Mouse (Mus musculus) spleen, adult 18-20 months (tissue): ENCODE measurements at regions not wholly inside any gene's neighbourhood (a gene's known extent, or its start where the extent isn't known, plus 50 kb on each side); places are given as distances from the start of the nearest gene placed in this dataset.

Source experiments
- DNase-seq, 2 experiments: peaks; one replicate each; pipeline ENCODE4 v3.0.0; 2022; ENCODE audit warnings: mixed read lengths in 2 of 2

DNA sequence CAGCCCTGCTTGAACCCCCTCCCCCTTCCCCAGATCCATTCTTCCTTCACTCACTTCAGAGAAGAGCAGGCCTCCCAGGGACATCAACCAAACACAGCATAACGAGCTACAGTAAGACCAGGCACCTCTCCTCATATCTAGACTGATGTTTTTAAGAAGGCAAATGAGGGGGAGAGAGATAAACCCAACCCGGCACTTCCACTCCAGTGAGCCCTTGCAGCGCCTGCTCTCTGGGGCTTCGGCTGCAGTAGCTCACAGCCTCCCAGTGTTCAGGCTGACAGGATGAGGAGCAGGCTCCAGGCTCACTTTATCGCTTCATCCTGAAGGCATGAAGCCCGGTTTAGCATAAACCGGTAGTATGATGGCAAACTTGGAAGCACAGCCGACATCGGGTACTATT, 162.9 kb upstream of the Prok2 start:
- DNase-seq = no peak

DNA sequence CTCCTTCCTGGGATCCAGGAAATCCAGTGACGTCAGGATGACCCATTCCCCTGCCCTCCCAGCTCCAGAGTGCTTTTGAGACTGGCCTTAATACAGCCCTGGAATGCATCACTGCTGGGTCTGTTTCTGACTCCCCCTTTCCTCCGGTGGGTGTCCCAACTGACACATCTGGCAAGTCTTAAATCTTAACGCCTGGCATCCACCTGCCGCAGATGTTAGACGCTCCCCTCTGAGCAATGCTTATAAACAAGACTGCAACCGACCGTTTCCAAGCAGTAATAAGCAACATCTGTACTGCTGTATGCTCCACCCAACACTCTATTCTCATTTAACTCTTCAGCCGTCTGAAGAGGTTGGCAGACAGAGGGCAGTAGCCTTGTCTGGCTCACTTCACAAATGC, 161.7 kb upstream of the Prok2 start:
- no peak for DNase-seq

DNA sequence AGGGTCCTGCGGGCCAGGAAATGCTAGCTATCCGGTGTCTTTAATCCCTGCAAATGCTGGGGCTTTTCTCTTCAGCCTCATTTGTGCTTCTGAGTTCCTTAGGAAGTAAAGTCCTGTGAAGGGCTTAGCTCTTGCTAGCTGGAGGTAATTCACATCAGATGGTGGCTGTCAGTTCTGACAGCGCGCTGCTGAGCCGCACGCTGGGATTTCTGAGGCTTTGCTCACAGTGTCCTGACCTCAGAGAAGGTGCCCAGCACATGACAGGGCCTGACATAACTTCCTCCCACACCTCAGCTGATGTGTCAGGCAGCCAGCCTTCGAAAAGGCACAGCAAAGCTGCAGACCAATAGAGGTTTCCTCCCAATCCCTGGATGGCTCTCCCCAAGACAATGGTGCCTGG, 158.6 kb upstream of the Prok2 start:
- no peak for DNase-seq

DNA sequence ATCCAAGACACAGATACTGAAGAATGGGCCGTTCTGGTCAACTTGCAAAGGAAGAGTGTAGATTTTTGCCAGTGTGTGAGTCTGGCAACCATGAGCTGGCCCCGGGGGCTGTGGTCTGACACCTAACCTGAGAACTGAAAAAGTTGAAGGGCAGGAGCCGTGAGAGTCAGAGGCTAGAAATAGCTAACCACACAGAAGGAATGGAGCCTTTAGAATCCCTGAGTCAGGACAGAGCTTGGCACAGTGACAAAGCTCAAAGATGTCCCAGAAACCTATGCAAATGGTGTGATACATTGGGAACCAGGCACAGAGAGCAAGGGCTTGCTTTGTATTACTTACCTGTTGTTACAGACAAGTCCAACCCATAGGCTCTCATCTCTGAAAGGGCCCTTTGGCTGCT, 157.9 kb upstream of the Prok2 start:
- DNase-seq = no peak

DNA sequence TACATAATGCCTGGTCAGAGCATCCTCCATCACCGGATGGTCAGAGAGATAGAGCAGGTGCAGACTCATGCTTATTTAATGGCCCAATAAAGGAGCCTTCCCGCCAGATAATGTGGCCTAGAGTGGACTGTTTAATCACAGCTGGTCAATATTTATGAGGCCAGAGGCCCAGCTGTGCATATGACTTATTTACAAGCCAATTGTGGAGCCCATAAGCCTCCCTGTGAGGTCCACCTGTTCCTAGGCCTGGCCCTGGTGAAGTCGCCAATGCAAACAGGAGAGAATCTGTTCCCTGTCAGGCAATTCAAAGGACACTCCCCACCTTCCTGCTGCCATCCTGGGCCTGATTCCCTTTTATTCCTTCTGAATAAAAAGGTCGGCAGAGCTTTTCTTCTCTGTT, 155.4 kb upstream of the Prok2 start:
- DNase-seq = no peak

DNA sequence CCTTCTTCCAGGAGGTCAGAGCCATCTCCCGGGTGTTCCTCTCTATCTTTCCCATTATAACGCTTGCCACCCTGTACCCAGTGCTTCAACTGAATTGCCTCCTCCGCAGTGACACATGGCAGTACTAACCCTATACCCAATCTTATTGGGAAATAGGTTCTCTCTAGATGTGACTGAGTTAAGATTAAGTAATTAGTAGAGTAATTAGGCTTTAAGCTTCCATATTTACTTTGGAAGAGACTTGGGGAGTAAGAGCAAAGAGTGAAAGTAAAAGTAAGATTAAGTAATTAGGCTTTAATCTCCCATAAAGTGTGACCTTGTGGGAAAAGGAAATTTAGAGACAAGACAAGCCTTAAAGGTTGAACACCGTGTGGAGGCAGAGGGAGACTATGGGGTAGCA, 148.7 kb upstream of the Prok2 start:
- no peak for DNase-seq

DNA sequence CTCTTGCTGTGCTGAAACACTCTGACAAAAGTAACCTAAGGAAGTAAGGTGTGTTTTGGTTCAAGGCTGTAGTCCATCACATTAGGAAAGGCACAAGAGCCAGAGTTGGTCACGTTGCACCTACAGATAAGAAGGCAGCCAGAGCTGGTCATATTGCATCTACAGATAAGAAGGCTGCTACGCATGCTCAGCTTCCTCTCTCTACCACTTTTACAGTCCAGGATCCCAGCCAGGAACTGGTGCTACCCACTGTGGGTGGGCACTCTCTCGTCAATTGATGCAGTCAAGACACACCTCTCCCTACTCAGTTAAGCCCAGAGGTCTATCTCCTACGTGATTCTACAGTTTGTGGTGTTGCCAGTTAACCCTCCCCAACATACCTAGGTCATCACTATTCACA, 147.8 kb upstream of the Prok2 start:
- no peak for DNase-seq

DNA sequence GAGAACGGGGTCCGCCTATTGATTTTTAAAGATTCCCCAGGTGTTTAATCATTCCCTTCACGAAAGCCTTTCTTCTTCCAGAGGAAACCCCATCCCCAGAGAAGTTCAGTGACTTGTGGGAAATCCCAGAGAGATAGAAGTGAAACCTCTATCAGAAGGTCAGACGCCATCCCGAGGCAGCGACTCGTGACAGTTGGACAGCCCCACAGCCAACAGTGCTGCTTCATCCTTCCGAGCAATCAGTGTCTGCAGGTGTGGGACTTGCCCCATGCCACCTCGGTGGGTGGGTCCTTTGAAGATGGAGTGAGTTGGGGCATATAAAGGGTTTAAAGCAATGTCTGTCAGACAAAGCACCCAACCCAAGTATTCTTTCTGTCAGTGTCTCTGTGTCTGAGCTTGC, 139.9 kb upstream of the Prok2 start:
- no peak for DNase-seq

DNA sequence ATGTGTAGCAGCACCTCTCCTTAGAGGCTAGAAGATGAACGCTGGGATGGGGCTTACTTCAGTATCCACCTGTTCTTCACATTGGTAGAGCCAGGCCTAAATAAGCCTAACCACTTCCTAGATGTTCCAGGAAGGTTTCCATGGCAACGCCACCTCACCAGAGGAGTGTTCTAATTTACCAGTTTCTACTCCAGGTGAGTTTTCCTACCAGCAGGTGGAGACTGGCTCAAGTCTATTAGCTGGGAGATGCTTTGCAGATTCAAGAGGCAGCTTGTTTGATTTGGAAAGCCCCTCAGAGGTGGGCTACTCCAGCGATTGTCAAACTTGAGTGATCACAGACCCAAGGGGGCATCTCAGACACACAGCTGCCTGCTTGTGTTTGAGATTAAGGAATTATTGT, 138.8 kb upstream of the Prok2 start:
- no peak for DNase-seq

DNA sequence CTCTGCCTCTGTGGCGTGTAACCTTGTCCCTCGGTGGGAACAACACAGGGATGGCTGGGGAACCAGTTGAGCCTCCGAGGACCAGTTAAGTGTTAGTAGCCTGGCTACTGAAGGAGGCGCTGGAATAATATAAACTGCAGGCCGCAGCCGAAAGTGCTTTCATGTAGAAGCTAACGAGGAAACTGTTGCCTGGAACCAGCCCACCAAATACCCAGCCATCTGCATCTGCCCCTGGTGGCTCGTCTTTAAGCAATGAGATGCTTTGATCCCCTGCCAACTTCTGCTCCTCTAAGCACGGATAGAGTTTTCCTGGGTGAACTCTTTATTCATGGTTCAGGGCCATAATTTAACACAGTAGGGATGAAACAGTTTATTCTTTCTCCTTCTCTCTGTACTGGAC, 137.2 kb upstream of the Prok2 start:
- DNase-seq = no peak

DNA sequence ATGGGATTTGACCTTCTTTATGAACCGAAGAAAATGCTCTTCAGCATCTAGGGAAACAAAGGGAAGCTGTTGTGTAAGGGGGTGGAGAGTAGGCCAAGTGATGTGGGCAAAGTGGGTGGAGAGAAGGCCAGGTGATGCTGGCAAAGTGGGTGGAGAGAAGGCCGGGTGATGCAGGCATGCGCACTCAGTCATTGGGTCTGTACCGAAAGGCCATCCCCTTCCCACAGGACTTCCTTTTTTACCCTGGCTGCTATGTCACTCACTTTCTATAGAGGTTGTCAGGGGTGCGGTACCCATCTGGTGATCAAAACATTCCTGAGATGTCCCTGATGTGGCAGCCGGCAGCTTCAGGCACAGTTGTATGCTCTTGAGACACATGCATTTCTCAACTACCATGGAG, 131.2 kb upstream of the Prok2 start:
- DNase-seq = no peak

DNA sequence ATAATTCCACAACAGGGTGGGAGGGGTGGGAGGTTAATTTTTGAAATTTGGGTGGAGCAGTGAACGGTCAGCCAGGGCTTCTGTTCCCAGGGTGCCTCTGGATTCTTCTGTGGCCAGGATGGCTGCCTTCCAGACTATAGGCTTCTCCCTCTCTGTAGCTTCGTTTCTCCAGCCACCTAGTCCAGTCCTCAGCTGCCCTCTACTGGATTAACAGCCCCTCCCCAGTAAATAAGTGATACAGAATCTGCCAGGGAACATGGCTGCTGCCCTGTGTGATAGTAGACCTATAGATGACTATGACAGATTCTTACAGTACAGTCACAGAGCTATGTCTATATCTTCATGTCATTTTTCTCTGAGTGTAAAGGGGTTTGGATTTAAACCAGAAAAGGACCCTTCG, 127.5 kb upstream of the Prok2 start:
- no peak for DNase-seq

DNA sequence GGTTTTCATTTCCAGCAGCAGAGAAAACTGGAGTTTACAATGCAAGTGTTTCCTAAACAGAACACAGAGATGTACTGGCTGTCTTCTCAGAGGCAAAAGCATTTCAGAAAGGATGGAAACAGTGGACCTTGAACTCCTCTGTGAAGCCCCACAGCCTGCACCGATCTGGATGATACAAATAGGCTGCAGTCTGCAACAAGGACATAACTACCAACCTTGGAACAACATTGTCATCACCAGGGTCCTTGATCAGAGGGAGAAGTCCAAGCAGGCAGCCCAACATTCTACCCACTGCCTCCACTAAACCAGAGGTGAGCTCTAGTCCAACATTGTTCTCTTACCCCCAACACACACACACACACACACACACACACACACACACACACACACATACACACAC, 124.5 kb upstream of the Prok2 start:
- no peak for DNase-seq

DNA sequence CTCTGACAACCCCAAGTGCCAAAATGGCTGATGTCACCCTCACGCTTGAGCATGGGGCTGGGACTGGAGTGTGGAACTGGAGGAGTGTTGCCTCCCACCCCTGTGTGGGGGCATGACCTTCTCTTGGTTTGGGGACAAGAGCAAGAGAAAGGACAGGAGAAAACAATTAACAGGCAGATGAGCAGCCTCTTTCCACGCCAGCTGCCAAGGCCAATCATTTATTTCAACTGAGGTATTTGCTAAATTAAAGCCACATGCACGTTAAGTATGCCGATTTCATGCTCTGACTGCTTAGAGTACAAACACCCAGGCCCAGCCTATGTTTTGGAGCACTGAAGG, 119.3 kb upstream of the Prok2 start:
- no peak for DNase-seq

DNA sequence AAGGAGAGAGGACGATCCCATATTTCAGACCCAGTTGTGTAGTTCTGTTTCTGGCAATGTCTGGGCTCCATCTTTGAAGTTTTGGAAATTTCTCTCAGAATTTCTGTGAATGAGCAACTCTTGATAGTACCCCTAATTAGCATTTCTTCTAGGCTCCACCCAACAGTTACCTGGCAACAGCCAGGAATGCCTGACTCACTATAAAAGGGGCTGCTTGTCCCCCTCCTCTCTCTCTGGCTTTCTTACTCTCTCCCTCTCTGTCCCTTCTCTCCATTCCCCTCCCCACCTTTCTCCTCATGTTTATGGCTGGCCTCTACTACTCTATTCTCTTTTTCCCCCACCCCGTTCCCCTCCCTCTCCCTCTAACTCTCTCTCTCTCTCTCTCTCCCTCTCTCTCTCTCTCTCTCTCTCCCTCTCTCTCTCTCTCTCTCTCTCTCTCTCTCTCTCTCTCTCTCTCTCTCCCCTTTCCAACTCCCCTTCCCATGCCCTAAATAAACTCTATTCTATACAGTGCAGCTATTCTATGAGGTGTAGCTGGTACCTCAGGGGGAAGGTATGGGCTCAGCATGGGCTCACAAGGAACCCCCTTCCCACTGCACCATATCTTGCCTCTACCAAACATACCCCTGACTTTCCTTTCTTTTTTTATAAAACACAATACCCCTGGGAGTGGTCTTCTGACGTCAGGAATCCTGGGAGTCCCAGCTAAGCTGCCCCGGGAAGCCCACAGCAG, 118.7 kb upstream of the Prok2 start:
- no peak for DNase-seq

DNA sequence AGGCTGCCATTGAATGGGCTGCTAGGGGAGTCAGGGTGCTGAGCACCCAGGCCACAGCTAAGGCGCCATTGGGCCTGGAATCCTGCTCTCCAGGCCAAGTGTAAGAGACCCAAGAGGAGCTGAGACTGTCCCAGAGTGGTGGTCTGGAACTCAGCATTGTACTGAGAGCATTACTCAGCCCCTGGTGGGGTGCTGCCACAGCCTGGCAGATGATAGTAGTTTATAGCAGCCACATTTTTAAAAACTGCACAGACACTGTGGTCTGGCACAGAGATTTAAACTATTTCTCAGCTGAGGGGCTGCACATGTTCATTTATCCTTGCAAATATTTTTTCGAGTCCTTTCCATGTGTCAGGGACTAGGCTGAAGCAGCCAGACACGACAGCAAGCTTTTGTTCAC, 117.3 kb upstream of the Prok2 start:
- no peak for DNase-seq

DNA sequence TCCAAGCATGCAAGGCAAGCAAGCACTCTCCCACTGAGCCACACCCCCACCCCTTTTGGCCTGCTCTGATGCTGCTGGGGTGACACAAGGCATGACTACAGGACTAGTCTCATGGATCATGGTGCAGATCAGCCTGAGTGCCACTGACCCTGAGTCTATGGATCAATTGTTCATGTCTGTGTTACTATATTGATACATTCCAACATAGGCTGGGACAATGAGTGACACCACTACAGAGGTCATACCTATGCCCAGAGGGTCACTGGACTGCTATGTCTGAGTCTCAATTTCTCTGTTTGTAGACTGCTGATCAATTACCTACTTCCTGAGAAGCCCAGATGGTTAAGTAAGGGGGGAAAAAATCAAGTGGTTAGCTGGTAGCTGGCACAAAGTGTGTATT, 116.5 kb upstream of the Prok2 start:
- no peak for DNase-seq

DNA sequence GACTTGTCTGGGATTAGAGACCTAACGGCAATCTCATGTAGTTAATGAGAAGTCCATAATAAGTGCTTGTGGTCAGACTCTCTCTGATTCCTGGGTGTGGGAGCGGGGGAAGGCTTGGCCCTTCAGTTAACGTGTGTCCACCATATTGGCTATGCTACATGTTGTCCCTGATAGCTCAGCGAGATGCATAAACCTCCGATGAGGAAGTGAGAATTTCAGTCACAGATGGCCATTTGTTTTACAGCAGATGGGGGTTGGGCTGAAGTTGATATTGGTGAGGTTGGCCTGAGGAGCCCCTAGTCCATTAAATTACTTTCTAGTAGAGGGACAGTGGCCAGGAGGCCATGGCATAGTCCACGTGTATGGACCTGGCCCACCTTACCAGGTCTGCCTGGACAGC, 114.6 kb upstream of the Prok2 start:
- no peak for DNase-seq

DNA sequence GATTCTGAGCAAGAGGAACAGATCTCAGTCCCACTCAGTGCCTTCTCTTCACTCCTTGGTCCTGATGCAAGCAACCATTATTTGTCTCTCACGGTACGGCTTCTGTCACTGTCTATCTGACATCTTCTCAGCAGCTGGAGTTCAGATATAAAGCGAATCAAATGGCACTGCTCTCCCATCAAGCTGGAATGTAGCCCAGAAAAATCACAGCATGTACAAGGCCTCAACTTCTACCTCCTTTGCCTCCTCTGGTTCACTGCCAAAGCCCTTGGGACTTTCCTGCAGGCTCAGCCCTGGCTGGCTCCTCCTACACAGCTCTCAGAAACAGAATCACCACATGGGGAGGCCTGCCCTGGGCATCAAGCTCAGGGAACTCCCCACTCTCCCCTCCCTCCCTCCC, 107.1 kb upstream of the Prok2 start:
- DNase-seq = no peak

DNA sequence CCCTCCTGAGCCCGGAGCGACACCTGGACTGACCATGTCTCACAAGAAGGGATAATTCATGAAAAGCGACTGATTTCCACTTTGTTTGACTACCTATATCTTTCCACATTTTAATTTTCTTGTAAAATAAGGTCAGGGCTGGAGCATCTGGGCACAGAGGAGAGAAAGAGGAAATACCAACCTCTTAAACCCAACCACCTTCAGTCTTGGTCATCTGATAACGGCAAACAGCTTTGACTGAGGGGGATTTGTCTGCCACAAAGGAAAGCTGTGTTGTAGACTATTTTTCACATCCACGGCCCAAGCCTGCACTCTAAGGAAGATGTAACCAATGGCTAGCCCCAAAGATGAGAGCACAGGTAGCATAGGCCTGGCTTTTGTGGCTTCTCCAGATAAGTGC, 101.4 kb upstream of the Prok2 start:
- DNase-seq = no peak

DNA sequence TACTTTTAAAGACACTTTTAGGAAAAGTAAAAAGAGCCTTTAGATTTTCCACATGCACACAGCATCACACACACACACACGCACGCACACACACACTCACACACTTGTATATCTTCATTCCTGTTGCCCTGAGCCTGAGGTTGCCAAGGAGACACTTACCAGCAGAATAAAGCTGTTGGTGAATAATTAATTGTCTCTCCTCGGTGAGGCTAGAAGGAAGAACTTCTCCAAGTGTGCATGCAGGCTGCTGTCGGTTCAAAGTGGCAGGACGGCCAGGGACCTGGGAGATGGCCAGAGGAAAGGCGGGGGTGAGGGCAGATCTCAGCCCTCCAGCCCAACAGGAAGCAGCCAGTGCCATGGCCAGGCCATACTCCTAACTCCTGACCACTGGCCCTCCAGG, 98.6 kb upstream of the Prok2 start:
- DNase-seq = no peak

DNA sequence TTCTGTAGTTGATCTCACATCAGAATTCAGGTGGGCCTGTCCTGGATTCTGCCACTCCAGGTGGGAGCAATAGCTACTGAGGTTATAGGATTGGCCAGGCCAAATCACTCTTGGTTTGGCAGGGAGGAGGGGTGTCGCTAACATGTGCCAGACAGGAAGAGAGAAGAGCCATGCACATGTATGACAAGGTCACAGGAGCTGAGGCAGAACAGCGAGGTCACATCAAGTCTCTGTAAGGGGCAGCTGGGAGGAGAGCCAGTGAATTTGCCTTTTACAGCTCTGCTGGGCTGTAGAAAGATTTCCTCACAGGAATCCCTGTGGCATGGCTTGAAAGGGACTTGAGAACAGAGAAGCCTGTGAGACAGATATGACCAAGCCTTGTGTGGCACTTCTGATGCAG, 96.3 kb upstream of the Prok2 start:
- DNase-seq = no peak

DNA sequence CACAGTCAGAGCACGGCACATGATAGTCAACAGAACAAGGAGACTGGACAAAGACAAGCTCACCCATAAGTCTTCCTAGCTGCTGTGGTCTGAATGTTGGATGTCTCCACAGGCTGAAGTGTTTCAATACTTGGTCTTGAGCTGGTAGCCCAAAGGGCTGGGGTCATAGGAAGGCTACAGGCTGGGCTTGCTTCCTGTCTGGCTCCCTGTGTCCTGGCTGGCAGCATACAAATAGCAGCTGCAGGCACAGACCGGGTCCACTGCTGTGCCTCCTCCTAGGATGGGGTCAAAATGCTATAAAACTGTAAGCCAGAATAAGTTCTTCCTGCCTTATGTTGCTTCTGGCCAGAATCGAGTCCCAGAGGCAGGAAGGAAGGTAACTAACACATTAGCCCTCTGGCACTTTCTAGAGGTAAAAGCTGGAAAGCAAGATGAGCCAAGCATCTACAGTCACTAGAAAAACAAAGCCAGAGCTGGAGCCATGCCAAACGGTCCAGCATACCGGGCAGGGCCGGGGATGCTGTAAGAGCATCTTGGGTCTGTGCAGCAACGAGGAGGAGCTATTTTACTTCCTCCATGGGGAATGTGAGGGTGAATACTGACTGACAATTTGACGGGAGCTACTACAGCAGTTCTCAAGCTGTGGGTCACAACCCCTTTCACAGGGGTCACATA, 93.2 kb upstream of the Prok2 start:
- no peak for DNase-seq

DNA sequence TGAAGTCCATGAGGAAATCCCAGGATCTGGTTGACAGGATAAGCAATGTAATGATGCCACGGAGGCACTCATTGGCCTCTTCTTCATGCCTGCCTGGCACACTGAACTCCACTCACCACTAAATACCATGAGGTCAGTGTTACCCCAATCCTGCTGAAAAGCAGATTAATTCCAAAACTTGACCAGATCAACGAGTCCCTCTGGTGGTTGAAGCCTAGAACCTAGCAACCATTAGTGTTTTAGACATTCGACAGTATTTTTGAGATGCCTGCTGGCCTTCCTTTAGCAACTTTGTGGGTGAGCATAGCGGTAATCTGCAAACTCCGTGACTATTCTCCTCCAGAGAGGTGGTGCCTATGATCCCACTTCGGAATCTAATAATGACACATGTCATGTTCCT, 92.3 kb upstream of the Prok2 start:
- DNase-seq = no peak

DNA sequence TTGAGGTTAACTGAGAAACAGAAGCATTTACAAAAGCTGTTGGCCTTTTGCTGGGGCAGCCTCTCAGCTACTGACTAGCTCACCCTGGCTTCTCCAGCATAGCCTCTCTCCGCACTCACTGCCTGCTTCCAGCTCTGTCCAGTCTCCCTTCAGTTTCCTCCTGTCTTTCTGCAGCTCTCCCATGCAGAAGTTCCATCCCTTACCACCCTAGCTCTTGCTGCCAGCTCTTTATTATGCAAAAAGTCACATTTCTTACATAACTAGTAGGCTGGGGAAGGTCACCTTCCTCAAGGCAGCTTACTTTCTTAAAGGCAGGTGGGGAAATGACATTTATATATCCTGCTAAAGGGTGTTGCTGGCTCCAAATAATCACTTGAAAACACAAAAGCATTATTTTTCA, 91.1 kb upstream of the Prok2 start:
- no peak for DNase-seq
